Mouse (Mus musculus) erythroblast, embryonic 14.5 days (primary cell): ENCODE data around the gene Ptgdr2.

Source experiments
- GATA1 ChIP-seq: IDR thresholded peaks from 2 replicates; pipeline ENCODE4 v1.6.1; 2012; ENCODE audit warnings: low read length, inconsistent platforms, mixed read lengths
- TAL1 ChIP-seq: IDR thresholded peaks from 3 replicates; pipeline ENCODE4 v1.6.1; 2012; ENCODE audit warnings: low read length, inconsistent platforms, mixed read lengths

GRCm38 (mm10) chr19:10990751-10991150, 53.8 kb downstream of the Ptgdr2 start:
- TF ChIP-seq GATA1, result no peak
- TF ChIP-seq TAL1, result no peak
